Mouse (Mus musculus): ENCODE data around the gene Rgs10. TPM values are rescaled to one million over a fixed set of nuclear protein-coding genes. Genes with fewer than 3 reads are reported as not detected.

The Rgs10 gene
- polyA plus RNA-seq, 1 experiment = 99.0 TPM

DNA sequence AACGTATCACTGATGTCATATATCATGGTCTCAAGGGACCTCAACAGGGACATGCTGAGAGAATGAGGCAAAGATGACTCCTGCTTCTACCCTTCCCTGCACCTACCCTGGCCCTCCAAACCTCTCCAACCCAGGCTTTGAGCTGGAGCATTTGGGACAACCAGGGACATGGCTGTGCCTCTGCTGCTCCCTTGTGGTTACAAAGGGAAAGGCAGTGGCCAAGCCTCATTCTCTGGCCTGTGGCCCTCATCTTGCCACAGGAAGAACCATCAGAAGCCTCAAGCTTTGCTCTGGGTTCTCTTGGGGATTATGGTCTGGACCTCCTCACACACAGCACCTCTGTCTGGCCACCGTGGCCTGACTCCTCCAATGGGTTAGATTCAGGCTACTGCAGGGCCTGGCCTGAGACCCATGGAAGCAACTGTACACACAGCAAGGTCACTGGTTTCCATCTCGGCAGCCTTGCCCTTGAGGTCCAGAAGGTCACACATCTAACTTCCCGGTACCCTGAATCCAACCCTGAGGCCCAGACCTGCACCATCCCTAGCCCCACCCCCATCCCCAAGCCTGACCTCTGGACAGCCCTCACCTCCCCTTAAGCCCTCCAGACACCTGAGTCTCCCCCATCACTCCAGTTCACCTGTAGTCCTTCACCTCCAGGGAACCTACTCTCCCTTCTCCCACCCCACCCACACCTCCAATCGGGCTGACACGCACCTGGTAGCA, 73.5 kb downstream of the Rgs10 start:
- TF ChIP-seq GATA1 (IDR thresholded peaks at IDR 0.05; ENCODE audit: low read length) = no peak

DNA sequence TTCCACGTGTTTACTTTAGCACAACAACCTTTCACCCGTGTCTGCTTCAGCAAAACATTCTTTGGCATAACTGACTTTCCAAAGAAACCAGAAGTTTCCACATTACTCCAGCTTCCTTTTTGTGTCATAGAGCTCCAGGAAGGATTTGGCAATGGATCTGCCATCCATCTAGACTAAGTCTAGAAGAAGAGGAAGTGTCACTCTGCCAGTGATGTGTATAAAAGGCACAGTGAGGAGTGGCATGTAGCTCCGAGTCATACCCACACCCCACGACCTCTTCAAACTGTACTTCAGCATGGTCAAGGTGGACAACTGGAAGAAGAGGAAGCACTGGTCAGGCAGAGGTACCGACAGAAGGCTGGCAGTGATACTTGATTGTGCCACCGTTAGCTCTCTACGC, 74.1 kb downstream of the Rgs10 start:
- no peak for TF ChIP-seq GATA1 (IDR thresholded peaks at IDR 0.05; ENCODE audit: low read length)

DNA sequence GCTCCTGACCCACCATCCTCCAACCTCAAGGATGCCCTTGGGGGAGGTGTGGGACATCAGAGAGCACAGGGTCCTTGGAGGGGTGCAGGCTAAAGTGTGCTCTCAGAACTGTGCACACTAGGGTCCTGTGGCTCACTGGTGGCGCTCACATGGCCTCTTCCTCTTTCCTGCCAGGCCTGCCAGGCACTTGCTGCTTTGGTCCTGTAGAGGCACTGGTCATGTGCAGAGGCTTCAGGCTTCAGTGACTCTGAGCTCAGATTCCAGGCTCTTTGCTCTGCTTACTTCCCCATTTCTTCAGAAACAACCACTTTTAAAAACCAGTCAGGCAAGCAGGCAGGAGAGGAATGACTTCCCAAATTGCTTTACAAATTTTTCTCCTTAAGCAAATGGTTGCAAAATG, 85.7 kb downstream of the Rgs10 start:
- TF ChIP-seq GATA1 (IDR thresholded peaks at IDR 0.05; ENCODE audit: low read length) = no peak

DNA sequence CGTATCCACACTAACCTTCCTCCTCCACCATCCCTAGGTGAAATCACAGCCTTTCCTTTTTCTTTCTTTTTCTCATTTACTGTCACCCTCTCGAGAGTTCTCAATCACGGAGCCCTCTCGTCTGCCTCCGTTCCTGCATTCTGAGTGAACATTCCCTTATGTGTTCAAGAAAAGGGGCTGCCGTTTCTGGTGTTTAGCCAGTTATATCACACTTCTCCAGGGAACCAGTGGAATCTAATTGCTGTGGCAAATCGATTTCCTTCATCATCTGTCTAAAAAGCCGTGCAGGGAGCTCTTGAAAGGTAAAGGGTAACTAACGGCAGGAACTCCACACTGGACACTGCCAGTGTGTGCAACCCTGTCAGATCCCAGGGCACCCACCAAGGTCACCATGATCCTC, 87.6 kb downstream of the Rgs10 start:
- no peak for TF ChIP-seq GATA1 (IDR thresholded peaks at IDR 0.05; ENCODE audit: low read length)

DNA sequence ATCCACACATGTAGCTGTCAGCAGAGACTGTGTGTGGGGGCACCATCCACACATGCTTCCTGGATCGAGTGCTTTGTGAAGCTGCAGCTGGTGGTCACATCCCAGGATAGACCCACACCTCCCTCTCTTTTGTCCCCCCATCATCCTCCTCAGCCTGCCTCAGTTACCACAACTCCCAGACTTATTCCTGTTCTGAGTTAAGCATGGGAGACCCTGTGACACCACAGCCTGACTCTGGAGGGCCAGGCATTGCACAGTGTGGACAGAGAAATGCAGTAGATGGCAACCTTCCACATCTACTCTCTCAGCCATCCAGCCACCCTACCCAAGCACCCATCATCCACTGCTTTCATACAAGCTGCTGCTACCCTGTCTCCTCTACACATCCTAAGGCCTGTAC, 93.6 kb downstream of the Rgs10 start:
- TF ChIP-seq GATA1 (IDR thresholded peaks at IDR 0.05; ENCODE audit: low read length) = no peak

Other genes starting within 250 kb of the Rgs10 start
- 0.92 and 1.3 TPM in 2 replicates for gene Cox6a2, start 212.4 kb downstream of the Rgs10 start, polyA plus RNA-seq (2012)
- 32.2 and 35.0 TPM in 2 replicates for gene Armc5, start 181.4 kb downstream of the Rgs10 start, polyA plus RNA-seq (2012)
- 0.93 and 0.95 TPM in 2 replicates for gene 9130023H24Rik, start 180.7 kb downstream of the Rgs10 start, polyA plus RNA-seq (2012)
- gene Tgfb1i1, start 171.9 kb downstream of the Rgs10 start, polyA plus RNA-seq (2012) = 0.02 TPM in 2 replicates
- not detected in 2 replicates for gene Slc5a2, start 153.1 kb downstream of the Rgs10 start, polyA plus RNA-seq (2012)
- 39.8 and 40.9 TPM in 2 replicates for gene BC017158, start 120.6 kb downstream of the Rgs10 start, polyA plus RNA-seq (2012)
- 63.0 and 80.8 TPM in 2 replicates for gene Tial1, start 43.0 kb upstream of the Rgs10 start, polyA plus RNA-seq (2012)
- 116 and 132 TPM in 2 replicates for gene Bag3, start 104.9 kb upstream of the Rgs10 start, polyA plus RNA-seq (2012)
- 7.7 and 7.9 TPM in 2 replicates for gene Inpp5f, start 192.6 kb upstream of the Rgs10 start, polyA plus RNA-seq (2012)

Data from G1E-ER4 (cell line).